Mouse (Mus musculus): ENCODE results near the gene Olfr56. TPM values are rescaled to one million over a fixed set of nuclear protein-coding genes. Genes with fewer than 3 reads are reported as not detected.
"Not testable (repeated sequence)": the region's sequence is repeated elsewhere in the genome, so short reads cannot be mapped to it uniquely, and the experiment has no call there.

The Olfr56 gene
- polyA plus RNA-seq, 1 experiment, result not detected

DNA sequence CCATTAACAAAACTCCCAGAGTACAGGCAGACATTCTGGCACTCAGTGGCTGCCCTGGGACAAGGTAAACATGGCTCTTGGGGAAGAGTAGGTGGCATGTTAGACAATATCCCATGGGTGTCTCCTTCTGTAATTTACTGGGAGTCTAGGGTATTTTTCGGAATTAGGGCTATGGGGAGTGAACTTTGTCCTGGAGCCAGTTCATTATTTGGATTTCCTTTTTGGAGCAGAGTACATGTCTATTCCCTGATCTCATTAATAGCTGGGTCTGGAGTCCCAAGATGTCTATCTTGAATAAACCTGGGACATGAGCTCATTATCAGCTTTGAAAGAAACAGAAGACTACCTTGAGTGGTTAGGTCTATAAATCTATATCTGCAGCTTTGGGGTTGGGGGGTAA is 175.4 kb downstream of the Olfr56 start, which contains the start of gene Olfr1394:
Olfr1394 (plus strand) TSS at position 301 of the 400 bp plus-strand sequence.
- 88% methylated on average over 1 of the region's 1 CpGs for WGBS
- H3K27ac ChIP-seq (ENCODE audit: insufficient read depth, low read depth, low read length), result no peak within 1 kb of the TSS
- TF ChIP-seq CTCF (IDR thresholded peaks at IDR 0.05; ENCODE audit: insufficient read depth, low read depth, low read length), result no peak
- no peak for TF ChIP-seq POLR2A (IDR thresholded peaks at IDR 0.05; ENCODE audit: insufficient read depth, low read depth, low read length)
- no peak within 1 kb of the TSS for H3K4me3 ChIP-seq (ENCODE audit: insufficient read depth, low read depth, low read length)
- no peaks in the 10 kb centered on the region for H3K4me1 ChIP-seq (ENCODE audit: control insufficient read depth, insufficient read depth, low read length)

DNA sequence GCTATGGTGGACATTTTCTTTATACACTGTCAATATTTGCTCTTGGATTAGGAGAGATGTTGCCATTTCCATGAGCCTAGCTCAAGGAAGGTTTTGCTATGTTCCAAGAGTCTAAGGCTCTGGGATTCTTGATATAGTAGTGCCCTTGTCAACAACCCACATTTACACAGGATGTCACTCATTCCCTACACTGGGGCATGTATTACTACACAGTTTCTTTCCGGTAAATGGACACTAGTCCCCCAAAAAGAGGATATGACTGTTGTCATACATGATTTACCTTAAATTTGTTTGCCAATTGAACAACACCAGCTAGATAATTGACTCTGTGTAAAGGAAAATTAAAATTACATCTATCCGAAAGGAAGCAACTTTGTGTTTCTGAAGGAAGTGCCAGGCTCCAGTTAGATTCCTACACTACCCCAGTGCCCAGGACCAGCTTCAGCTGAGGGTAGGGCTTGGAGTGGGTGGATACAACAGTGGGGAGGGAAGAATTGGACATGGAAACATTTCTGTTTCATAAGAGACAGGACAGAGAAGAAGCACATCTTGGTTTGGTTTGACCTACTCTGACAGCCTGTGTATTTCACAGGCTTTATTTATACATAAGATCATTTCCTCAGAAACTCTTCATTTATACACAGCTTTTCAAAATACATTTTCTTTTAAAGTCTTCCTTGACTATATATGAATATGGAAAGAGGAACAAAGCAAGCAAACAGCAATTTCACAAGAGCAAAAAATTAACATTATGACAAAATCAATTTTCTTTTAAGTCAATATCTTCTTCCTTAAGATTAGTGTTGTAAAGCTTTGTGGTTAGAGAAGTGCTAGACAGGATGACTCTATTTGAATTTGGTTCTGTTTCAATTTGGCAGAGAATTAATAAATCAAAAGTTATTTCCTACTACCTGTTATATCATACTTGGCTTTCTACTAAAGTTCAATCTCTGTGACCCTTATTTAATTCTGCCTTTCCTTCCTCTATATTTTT is 178.4 kb downstream of the Olfr56 start:
- H3K27ac ChIP-seq (ENCODE audit: insufficient read depth, low read depth, low read length), result no peak overlapping the region
- WGBS, result 95% methylated on average over 2 of the region's 2 CpGs
- H3K4me3 ChIP-seq (ENCODE audit: insufficient read depth, low read depth, low read length), result no peak overlapping the region
- TF ChIP-seq CTCF (IDR thresholded peaks at IDR 0.05; ENCODE audit: insufficient read depth, low read depth, low read length) (no peak), POLR2A (IDR thresholded peaks at IDR 0.05; ENCODE audit: insufficient read depth, low read depth, low read length) (no peak)
- H3K4me1 ChIP-seq (ENCODE audit: control insufficient read depth, insufficient read depth, low read length), result no peaks in the 10 kb centered on the region

DNA sequence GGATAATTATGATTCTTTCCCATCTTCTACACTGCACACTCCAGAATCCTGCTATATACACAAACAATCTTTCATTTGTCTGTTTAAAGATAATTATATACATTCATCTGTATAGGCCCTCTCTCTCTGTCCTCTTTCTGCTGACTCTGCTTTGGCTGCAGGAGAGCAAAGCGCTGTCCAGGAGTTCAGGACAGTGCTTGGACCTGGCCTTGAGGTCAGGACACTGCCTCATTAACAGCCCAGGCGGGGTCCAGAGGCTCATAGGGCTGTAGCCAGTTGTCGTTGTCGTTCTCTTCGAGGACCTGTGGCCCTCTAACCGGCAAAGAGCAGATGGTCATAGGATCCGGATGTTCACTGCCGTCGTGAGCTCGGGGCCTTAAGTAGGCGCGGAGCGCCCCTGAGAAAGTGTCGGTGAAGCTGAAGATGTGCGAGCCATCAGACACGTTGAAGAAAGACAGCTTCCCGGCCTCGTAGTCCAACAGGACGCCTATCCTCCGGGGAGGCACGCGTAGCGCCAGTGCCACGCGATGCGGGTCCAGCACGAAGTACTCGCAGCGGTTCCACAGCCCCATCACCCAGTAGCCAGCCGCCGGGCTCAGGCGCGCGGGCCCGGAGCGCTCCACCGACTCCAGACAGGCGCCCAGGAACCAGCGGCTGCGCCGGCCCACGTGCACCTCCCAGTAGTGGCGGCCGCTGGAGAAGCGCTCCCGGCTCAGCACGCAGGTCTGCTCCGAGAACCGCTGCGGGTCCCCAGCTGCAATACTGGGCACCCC is 190.3 kb downstream of the Olfr56 start:
- H3K4me1 ChIP-seq (ENCODE audit: control insufficient read depth, insufficient read depth, low read length), result peaks cover 7% of the 10 kb centered on the region
- H3K4me3 ChIP-seq (ENCODE audit: insufficient read depth, low read depth, low read length), result peak overlapping the region; percentile 35
- no peak overlapping the region for H3K27ac ChIP-seq (ENCODE audit: insufficient read depth, low read depth, low read length)
- TF ChIP-seq POLR2A (IDR thresholded peaks at IDR 0.05; ENCODE audit: insufficient read depth, low read depth, low read length) (no peak), CTCF (IDR thresholded peaks at IDR 0.05; ENCODE audit: insufficient read depth, low read depth, low read length) (no peak)
- 6% methylated on average over 50 of the region's 50 CpGs for WGBS

DNA sequence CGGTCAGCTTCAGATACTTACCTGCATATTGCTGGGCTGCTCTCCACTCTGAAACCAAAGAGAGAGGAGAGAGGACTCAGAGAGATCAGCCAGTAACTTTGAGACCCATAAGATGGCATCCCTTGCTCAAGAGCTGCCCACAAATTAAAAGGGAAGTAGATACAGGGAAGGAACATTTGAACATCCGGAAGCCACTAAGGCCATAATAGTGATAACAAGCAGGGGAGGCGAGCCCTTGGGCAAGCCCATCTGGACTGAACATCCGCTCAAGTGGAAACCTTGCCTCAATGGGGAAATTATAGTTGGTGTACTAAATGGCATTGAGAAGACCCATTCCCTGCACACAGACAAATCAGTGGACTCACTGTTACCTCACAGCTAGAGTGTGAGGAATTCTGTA is 191.9 kb downstream of the Olfr56 start:
- WGBS, result 92% methylated on average over 4 of the region's 4 CpGs
- H3K4me1 ChIP-seq (ENCODE audit: control insufficient read depth, insufficient read depth, low read length), result peaks cover 7% of the 10 kb centered on the region
- H3K4me3 ChIP-seq (ENCODE audit: insufficient read depth, low read depth, low read length), result no peak overlapping the region
- no peak for TF ChIP-seq CTCF (IDR thresholded peaks at IDR 0.05; ENCODE audit: insufficient read depth, low read depth, low read length)
- TF ChIP-seq POLR2A (IDR thresholded peaks at IDR 0.05; ENCODE audit: insufficient read depth, low read depth, low read length), result no peak
- no peak overlapping the region for H3K27ac ChIP-seq (ENCODE audit: insufficient read depth, low read depth, low read length)

DNA sequence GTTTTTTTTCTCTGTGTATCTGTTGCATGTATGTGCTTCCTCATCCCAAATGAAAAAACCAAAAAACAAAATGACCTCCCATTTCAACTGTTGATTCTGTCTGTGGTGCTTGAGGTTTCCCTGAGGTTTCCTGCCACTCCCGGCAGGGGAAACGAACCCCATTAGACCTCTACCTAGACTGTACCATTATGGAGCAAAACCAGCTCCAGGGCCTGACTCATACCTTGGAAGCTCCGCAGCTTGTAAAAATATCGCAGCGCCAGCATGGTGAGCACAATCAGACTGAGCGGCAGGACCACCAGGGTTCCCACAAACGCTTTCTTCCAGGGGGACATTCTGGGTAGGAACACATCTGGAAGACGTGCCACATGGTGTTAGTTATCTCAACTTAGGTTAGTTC is 196.7 kb downstream of the Olfr56 start:
- Histone ChIP-seq H3K4me1 (ENCODE audit: control insufficient read depth, insufficient read depth, low read length) (no peaks in the 10 kb centered on the region), H3K27ac (ENCODE audit: insufficient read depth, low read depth, low read length) (no peak overlapping the region), H3K4me3 (ENCODE audit: insufficient read depth, low read depth, low read length) (no peak overlapping the region)
- no peak for TF ChIP-seq CTCF (IDR thresholded peaks at IDR 0.05; ENCODE audit: insufficient read depth, low read depth, low read length)
- TF ChIP-seq POLR2A (IDR thresholded peaks at IDR 0.05; ENCODE audit: insufficient read depth, low read depth, low read length), result no peak
- 92% methylated on average over 8 of the region's 8 CpGs for WGBS

DNA sequence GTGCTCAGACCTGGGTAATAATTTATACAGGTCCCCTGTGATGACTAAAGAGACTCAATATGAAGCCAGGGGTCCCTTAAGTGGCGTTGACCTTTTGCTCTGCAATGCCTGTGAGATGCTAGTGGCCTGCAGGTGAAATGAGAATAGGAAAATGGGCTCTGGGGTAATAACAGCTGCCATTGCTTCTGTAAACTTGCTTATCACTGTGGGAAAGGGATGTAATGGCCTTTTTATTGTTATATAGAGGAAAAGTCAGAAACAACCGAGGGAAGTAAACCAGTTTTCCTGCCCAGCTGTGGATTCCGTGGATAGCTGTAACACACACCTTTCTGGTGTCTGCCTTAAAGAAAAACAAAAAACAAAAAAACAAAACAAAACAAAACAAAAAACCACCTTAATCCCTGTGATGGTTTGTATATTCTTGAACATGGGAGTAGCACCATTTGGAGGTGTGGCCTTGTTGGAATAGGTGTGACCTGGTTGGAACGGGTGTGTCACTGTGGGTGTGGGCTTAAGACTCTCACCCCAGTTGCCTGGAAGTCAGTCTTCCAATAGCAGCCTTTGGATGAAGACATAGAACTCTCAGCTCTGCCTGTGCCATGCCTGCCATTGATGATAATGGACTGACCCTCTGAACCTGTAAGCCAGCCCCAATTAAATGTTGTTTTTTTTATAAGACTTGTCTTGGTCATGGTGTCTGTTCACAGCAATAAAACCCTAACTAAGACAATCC is 197.5 kb downstream of the Olfr56 start:
- not testable (repeated sequence) for H3K27ac ChIP-seq (ENCODE audit: insufficient read depth, low read depth, low read length); H3K4me3 ChIP-seq (ENCODE audit: insufficient read depth, low read depth, low read length); H3K4me1 ChIP-seq (ENCODE audit: control insufficient read depth, insufficient read depth, low read length)
- 89% methylated on average over 4 of the region's 4 CpGs for WGBS

DNA sequence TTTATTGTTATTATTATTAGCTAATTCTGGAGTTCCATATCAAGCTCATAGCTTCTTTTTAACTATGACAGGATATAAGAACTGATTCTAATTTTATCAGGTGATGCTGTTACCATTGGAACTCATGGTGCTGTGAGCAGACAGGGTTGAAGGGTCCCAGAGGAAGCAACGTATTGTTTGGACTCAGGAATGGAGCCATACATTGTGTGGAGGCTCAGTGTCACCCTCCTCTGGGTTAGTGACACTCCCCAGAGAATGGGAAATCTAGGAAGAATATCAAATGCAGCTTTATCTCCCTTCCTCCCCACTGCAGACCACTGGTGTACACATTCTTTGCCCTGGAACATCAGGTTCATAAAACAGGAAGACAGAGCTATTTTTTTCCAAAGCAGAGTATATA is 204.5 kb downstream of the Olfr56 start:
- Histone ChIP-seq H3K4me1 (ENCODE audit: control insufficient read depth, insufficient read depth, low read length) (no peaks in the 10 kb centered on the region), H3K4me3 (ENCODE audit: insufficient read depth, low read depth, low read length) (no peak overlapping the region), H3K27ac (ENCODE audit: insufficient read depth, low read depth, low read length) (no peak overlapping the region)
- 62% methylated on average over 1 of the region's 1 CpGs for WGBS
- TF ChIP-seq CTCF (IDR thresholded peaks at IDR 0.05; ENCODE audit: insufficient read depth, low read depth, low read length) (no peak), POLR2A (IDR thresholded peaks at IDR 0.05; ENCODE audit: insufficient read depth, low read depth, low read length) (no peak)

Other genes with a start within 250 kb of the Olfr56 start
- 2,873 TPM in 1 of 2 replicates, not detected in the other for gene Rack1, start 178.6 kb upstream of the Olfr56 start, polyA plus RNA-seq (2012; ENCODE audit: insufficient read depth, insufficient read length, low replicate concordance, missing spikeins)
- gene Trim41, start 161.5 kb upstream of the Olfr56 start, polyA plus RNA-seq (2012; ENCODE audit: insufficient read depth, insufficient read length, low replicate concordance, missing spikeins), result not detected in 2 replicates
- gene Trim7, start 152.7 kb upstream of the Olfr56 start, polyA plus RNA-seq (2012; ENCODE audit: insufficient read depth, insufficient read length, low replicate concordance, missing spikeins), result not detected in 2 replicates
- not detected in 2 replicates for gene Gm12184, start 152.2 kb upstream of the Olfr56 start, polyA plus RNA-seq (2012; ENCODE audit: insufficient read depth, insufficient read length, low replicate concordance, missing spikeins)
- 204 TPM in 1 of 2 replicates, not detected in the other for gene Irgm1, start 107.2 kb upstream of the Olfr56 start, polyA plus RNA-seq (2012; ENCODE audit: insufficient read depth, insufficient read length, low replicate concordance, missing spikeins)
- gene Gm5431, start 76.7 kb upstream of the Olfr56 start, polyA plus RNA-seq (2012; ENCODE audit: insufficient read depth, insufficient read length, low replicate concordance, missing spikeins), result not detected in 2 replicates
- not detected in 2 replicates for gene Psme2b, start 32.7 kb upstream of the Olfr56 start, polyA plus RNA-seq (2012; ENCODE audit: insufficient read depth, insufficient read length, low replicate concordance, missing spikeins)
- gene 9930111J21Rik1, start 509 bp downstream of the Olfr56 start, polyA plus RNA-seq (2012; ENCODE audit: insufficient read depth, insufficient read length, low replicate concordance, missing spikeins), result not detected in 2 replicates
- not detected in 2 replicates for gene Gm12185, start 13.3 kb downstream of the Olfr56 start, polyA plus RNA-seq (2012; ENCODE audit: insufficient read depth, insufficient read length, low replicate concordance, missing spikeins)
- not detected in 2 replicates for gene Tgtp1, start 15.3 kb downstream of the Olfr56 start, polyA plus RNA-seq (2012; ENCODE audit: insufficient read depth, insufficient read length, low replicate concordance, missing spikeins)
- gene 9930111J21Rik2, start 72.4 kb downstream of the Olfr56 start, polyA plus RNA-seq (2012; ENCODE audit: insufficient read depth, insufficient read length, low replicate concordance, missing spikeins), result not detected in 2 replicates
- not detected in 2 replicates for gene Tgtp2, start 85.3 kb downstream of the Olfr56 start, polyA plus RNA-seq (2012; ENCODE audit: insufficient read depth, insufficient read length, low replicate concordance, missing spikeins)
- not detected in 2 replicates for gene Ifi47, start 97.7 kb downstream of the Olfr56 start, polyA plus RNA-seq (2012; ENCODE audit: insufficient read depth, insufficient read length, low replicate concordance, missing spikeins)
- not detected in 2 replicates for gene Olfr1396, start 136.0 kb downstream of the Olfr56 start, polyA plus RNA-seq (2012; ENCODE audit: insufficient read depth, insufficient read length, low replicate concordance, missing spikeins)
- not detected in 2 replicates for gene Olfr1395, start 163.4 kb downstream of the Olfr56 start, polyA plus RNA-seq (2012; ENCODE audit: insufficient read depth, insufficient read length, low replicate concordance, missing spikeins)
- gene Olfr1394, start 175.5 kb downstream of the Olfr56 start, polyA plus RNA-seq (2012; ENCODE audit: insufficient read depth, insufficient read length, low replicate concordance, missing spikeins), result not detected in 2 replicates
- gene Btnl9, start 208.3 kb downstream of the Olfr56 start, polyA plus RNA-seq (2012; ENCODE audit: insufficient read depth, insufficient read length, low replicate concordance, missing spikeins), result not detected in 2 replicates
- not detected in 2 replicates for gene Zfp62, start 224.4 kb downstream of the Olfr56 start, polyA plus RNA-seq (2012; ENCODE audit: insufficient read depth, insufficient read length, low replicate concordance, missing spikeins)